Mouse (Mus musculus) bone marrow macrophage, adult 2 months (primary cell): ENCODE results near the gene Gm15217. TPM values are rescaled to one million over a fixed set of nuclear protein-coding genes. Genes with fewer than 3 reads are reported as not detected.

Experiments
- H3K27ac ChIP-seq: 2 replicates; pipeline ENCODE4 v1.5.1; 2012; ENCODE audit warnings: low read depth, low read length; ENCODE audit not compliant: insufficient read depth
- H3K4me1 ChIP-seq: 2 replicates; pipeline ENCODE4 v1.6.1; 2012; ENCODE audit warnings: low read length; ENCODE audit not compliant: control insufficient read depth, insufficient read depth
- H3K4me3 ChIP-seq: 2 replicates; pipeline ENCODE4 v1.5.1; 2012; ENCODE audit warnings: mild to moderate bottlenecking, low read length, moderate library complexity; ENCODE audit not compliant: insufficient read depth
- CTCF ChIP-seq: IDR thresholded peaks from 2 replicates; pipeline ENCODE4 v1.5.1; 2012; ENCODE audit warnings: low read depth, mild to moderate bottlenecking, low read length, moderate library complexity
- POLR2A ChIP-seq: IDR thresholded peaks from 2 replicates; pipeline ENCODE4 v1.6.1; 2012; ENCODE audit warnings: mild to moderate bottlenecking, low read depth, low read length, borderline replicate concordance
- polyA plus RNA-seq: library from polyadenylated mRNA; stranded (reverse); fragments of >200 nt; gene quantifications from 2 replicates; pipeline ENCODE4 v1.2.4, GENCODE M21; 2012; ENCODE audit not compliant: missing spikeins, insufficient read depth, insufficient read length

Gm15217 gene
- not detected in 2 replicates for polyA plus RNA-seq

DNA sequence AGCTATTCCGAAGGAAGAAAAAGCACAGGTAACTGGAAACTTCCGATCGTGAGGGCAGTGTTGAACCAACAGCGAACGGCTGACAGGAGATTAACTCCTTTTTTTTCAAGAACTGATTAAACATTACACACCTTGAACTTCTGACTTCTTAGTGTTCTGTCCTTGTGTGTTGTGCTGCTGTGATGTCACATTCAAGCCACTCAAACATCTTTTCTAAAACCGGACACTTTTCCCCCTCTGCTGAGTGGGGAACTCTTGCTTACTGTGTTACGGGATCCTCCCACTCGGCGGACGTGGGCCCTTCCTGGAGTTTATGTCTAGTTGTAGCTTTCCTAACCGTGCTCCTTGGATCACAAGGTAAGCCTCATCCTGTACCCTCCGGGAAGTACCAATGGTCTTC is at the start of gene Gm15217:
TSS of gene Gm15217 (plus strand) at position 130 of the 400 bp plus-strand sequence.
- Histone ChIP-seq H3K4me3 (no peak within 1 kb of the TSS), H3K27ac (no peak within 1 kb of the TSS), H3K4me1 (no peaks in the 10 kb centered on the region)
- TF ChIP-seq POLR2A: no peak
- TF ChIP-seq CTCF: no peak

DNA sequence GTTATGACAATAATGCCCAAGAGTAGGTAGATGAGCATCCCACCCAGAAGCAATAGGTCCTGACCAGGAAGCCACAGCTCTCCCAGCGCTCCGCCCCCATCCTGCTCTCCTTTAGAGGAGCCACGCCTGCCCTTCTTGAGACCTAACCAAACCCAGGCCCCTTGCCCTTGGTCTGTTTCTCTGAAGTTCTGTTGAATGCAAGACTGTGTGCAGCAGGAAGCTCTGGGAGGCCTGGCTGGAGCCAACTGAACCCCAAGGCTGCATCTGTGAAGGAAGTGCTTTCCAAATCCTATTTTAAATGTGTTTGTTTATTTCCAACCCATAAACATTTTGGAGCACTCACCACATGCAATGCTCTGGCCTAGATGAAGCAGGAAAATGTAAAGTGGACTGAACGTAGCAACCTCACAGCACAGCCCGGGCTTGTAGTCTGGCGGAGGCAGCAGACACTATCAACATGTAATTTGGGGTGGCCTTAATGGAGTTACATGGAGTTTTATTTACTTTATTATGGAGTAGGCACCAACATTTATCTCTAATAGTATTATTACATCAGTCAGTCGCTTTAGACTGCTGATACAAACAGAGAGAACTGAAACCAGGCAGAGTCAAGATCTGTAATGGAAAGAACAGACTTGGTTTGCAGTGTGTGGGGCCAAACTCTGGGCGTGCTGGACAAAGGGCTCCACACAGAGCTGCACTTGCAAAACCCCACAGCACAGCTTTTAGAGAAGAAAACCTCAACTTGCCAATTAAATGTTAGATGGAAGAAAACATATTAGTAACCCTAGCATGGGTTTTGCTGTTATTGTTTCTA is 45.6 kb upstream of the Gm15217 start:
- TF ChIP-seq POLR2A (no peak), CTCF (no peak)
- Histone ChIP-seq H3K4me3 (no peak overlapping the region), H3K4me1 (no peaks in the 10 kb centered on the region), H3K27ac (no peak overlapping the region)

DNA sequence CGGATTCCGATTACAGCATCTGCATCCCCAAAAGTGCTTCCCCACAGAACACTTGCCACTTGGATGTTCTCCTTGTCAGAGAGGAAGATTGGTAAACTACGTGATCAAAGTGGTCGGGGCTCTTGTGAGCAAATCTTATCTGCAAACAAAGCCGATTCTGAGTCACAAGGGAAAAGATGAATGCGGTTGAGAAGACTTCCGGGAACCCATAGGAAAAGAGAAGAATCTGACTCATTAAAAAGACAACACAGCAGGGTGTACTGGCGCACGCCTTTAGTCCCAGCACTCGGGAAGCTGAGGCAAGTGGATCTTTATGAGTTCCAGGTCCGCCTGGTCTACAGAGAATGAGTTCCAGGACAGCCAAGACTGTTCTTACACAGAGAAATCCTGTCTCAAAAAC is 40.4 kb upstream of the Gm15217 start:
- no peak overlapping the region for H3K27ac ChIP-seq
- no peaks in the 10 kb centered on the region for H3K4me1 ChIP-seq
- H3K4me3 ChIP-seq: no peak overlapping the region
- no peak for TF ChIP-seq POLR2A
- no peak for TF ChIP-seq CTCF

DNA sequence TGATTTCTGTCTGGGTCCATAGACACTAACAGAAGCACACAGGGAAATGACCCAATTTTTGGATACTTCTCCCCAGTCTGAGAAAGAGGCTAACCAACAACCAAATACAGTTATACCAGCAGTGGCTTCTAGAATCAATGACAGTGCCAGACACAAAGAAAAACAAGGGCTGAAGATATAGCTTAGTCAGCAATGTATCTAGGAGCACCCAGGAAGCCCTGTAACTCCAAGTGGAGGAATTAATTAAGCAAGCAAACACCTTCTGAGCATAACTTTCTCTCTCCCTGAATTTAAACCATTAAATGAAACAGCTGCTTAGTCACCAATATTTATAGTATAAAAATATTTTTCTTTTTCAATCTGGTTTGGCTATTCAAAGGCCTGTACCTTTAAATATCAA is 34.5 kb upstream of the Gm15217 start:
- Histone ChIP-seq H3K27ac (no peak overlapping the region), H3K4me3 (no peak overlapping the region), H3K4me1 (no peaks in the 10 kb centered on the region)
- no peak for TF ChIP-seq CTCF
- TF ChIP-seq POLR2A: no peak

DNA sequence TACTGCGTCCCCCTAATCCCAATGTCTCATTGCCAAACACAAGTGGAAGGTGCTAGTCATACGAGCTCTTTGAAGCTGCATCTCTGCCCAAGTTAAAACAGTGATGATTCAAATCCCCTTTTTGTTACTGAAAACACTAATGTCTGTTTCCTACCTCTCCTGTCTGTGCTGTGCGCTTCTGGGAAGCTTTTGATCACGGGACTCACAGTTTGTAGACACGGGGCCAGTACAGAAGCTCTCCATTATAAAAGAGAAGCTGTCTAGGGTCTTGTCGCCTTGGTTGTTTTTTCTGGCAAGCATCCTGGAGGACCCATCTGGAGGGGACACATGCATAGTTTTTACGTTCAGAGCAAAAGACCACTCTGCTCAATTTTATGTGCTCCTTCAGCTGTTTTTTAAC is 21.9 kb upstream of the Gm15217 start:
- Histone ChIP-seq H3K4me3 (no peak overlapping the region), H3K4me1 (no peaks in the 10 kb centered on the region), H3K27ac (no peak overlapping the region)
- TF ChIP-seq CTCF: no peak
- no peak for TF ChIP-seq POLR2A

DNA sequence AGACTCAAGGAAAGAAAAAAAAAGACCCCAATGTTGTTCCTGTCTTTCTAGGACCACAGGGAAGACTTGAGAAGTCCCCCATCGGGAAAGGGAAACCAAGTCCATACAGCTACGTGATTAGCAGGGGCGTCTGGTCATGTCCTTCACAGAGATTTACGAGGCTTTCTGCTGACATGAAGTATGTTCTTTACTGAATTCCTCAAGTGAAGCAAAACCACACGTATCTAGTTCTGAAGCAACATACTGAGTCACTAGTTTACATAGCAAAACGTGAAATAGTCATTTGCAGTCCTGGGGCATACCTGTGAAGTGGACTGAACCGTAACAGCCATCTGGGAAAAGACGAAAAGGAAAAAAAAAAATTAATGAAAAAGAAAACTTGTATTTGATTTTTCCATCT is 21.5 kb upstream of the Gm15217 start:
- Histone ChIP-seq H3K27ac (no peak overlapping the region), H3K4me3 (no peak overlapping the region), H3K4me1 (no peaks in the 10 kb centered on the region)
- no peak for TF ChIP-seq POLR2A
- TF ChIP-seq CTCF: no peak

DNA sequence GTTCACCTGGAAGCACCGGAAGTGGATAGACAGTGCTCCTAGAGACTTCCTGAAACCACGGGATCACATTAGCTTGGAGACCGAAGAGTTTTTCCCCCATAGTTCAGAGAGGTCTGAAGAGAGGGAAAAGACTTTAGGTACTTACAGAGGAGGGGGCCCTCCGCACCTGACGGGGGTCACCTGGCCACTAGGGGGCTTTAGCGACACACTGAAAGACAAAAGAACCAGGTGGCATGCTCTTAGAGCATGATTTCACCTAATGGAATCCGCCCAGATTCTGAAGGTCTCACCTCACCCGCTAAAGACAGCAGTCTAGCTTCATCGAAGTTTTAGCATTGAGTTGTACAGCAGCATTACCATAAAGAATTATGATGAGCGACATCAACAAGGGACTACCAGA is 16.0 kb upstream of the Gm15217 start:
- H3K4me3 ChIP-seq: no peak overlapping the region
- H3K27ac ChIP-seq: no peak overlapping the region
- no peaks in the 10 kb centered on the region for H3K4me1 ChIP-seq
- TF ChIP-seq CTCF (no peak), POLR2A (no peak)

DNA sequence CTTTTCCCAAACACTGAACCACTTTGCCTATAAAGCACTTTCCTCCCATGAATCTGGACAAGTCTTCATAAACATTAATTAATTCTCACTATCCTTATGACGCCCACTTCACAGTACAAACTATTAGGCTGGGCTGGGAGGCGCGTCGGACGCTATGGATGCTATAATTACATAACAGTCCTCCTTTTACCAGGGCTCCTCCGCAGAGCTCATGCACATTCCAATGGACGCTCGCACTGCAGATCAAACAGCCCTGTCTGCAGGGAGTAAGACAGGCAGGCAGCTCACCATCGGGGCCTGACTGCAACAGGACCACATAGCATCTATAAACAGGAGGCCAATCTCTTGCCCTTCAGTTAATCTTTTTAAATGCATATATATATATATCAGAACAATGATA is 6.8 kb upstream of the Gm15217 start:
- no peak for TF ChIP-seq POLR2A
- no peak for TF ChIP-seq CTCF
- no peak overlapping the region for H3K27ac ChIP-seq
- no peaks in the 10 kb centered on the region for H3K4me1 ChIP-seq
- H3K4me3 ChIP-seq: no peak overlapping the region

DNA sequence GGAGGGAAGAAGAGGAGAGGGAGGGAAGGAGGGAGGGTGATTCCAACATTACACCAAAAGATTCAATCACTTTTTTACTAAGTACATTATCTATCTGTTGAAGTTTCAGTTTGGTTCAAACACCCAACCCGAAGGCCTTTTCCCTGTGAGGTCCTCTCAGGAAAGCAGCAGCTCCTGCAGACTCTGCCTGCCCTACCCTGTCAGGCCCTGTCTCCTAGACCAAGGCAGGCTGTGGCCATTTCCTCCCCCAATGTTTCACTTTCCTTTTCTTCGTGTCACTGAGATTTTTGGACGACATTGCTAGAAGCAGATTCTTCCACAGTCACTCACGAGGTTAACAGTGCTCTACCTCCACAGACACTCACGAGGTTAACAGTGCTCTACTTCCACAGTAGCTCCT is 3.4 kb upstream of the Gm15217 start:
- TF ChIP-seq POLR2A: no peak
- no peak for TF ChIP-seq CTCF
- Histone ChIP-seq H3K27ac (no peak overlapping the region), H3K4me1 (no peaks in the 10 kb centered on the region), H3K4me3 (no peak overlapping the region)

DNA sequence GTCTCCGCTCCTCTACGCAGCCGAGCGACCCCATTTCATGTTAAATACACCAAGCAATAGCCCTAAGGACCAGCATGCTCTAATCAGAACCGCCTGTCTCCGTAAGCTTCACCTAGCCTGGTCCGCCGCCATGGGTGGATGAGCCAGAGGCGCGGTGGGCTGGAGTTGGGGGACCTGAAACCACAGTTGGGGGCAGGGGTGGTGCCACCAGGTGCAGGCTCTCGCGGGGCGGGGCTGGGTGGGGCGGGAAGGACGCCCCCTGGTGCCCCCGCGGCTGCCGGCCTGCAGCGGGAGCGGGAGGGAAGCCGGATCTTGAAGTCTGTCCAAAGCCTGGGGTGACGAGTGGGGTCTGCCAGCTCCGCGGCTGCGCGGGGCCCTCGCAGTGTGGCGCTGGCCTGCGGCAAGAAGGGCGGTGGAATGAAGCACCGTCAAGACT is 1.1 kb downstream of the Gm15217 start:
- Histone ChIP-seq H3K4me3 (no peak overlapping the region), H3K27ac (no peak overlapping the region), H3K4me1 (no peaks in the 10 kb centered on the region)
- TF ChIP-seq CTCF: no peak
- no peak for TF ChIP-seq POLR2A
